In genomic region chr8:83748708-83749107, GRCm38 (mm10) we compare ENCODE assay signal across 8 mouse cellular contexts. TPM values are rescaled to one million over a fixed set of nuclear protein-coding genes. Genes with fewer than 3 reads are reported as not detected.
DNase-seq lines count a peak whose midpoint lies in the region; ATAC-seq and TF ChIP-seq lines count a peak whose summit lies in the region.

No protein-coding gene starts in this region.

- peak; percentile 35 for DNase-seq in embryo, embryonic 11 days
- DNase-seq in embryo, embryonic 10.5 days (ENCODE audit: low spot score), result no peak
- peak; percentile 79 for DNase-seq in c-Kit-positive CD71-negative TER-119-negative erythroid progenitor cells, embryonic 14.5 days (ENCODE audit: low read depth)
- DNase-seq in heart, postnatal 4 days, result peak; percentile 57
- peak; percentile 77 for DNase-seq in lung, postnatal 0 days (ENCODE audit: low spot score)
- DNase-seq in spleen, postnatal 4 days (ENCODE audit: low spot score in 2 of 2), result peak; percentile 72 to 81
- DNase-seq in layer of hippocampus, adult 9-10 months (ENCODE audit: low spot score), result no peak
- DNase-seq in frontal cortex, adult 2 months (ENCODE audit: extremely low spot score in 1 of 2, low spot score in 1 of 2), result no peak

- no peak overlapping the region for H3K9ac ChIP-seq in lung, postnatal 0 days (replicated peaks; ENCODE audit: low read depth)

- no peaks in the 10 kb centered on the region for H3K36me3 ChIP-seq in lung, postnatal 0 days (ENCODE audit: insufficient read depth, low read length)

- H3K27ac ChIP-seq in lung, postnatal 0 days (ENCODE audit: low read length), result peak overlapping the region; percentile 77

- H3K9me3 ChIP-seq in lung, postnatal 0 days (ENCODE audit: low read length), result no peaks in the 10 kb centered on the region

- H3K4me1 ChIP-seq in lung, postnatal 0 days (ENCODE audit: insufficient read depth, low read depth, low read length), result no peaks in the 10 kb centered on the region

- TF ChIP-seq CTCF in lung, postnatal 0 days (IDR thresholded peaks at IDR 0.05), result no peak

- 23% methylated on average over 3 of the region's 3 CpGs for WGBS in lung, postnatal 0 days

- peak; percentile 66 for ATAC-seq in lung, postnatal 0 days

- no peak overlapping the region for H3K4me2 ChIP-seq in lung, postnatal 0 days (replicated peaks; ENCODE audit: low read depth, low read length)

- H3K4me3 ChIP-seq in lung, postnatal 0 days (ENCODE audit: low read depth, low read length), result no peak overlapping the region

- no peaks in the 10 kb centered on the region for H3K27me3 ChIP-seq in lung, postnatal 0 days (replicated peaks; ENCODE audit: insufficient read depth, low read length)

- peak; percentile 31; the same call in 1 of the 2 replicates for TF ChIP-seq EP300 in lung, postnatal 0 days (IDR thresholded peaks at IDR 0.05)

RNA-seq across cellular contexts. Expression of gene Adgre5, which starts 7.6 kb away (rescaled TPM):
- total RNA-seq in heart, postnatal 4 days (2021), result 10 to 100 TPM; 62.8 to 63.4 TPM
- 145 and 146 TPM in 2 replicates for polyA plus RNA-seq in lung, postnatal 0 days (2015; fragmentation: Nextera tagmentation; extraction: Ambion mirVana)
- polyA plus RNA-seq in frontal cortex, adult 2 months (2012; rRNA removed), result 21.8 and 23.0 TPM in 2 replicates

RNA-seq across cellular contexts. Expression of gene Ddx39, which starts 33.7 kb away (rescaled TPM):
- total RNA-seq in heart, postnatal 4 days (2021), result 10 to 100 TPM; 68.1 to 69.0 TPM
- polyA plus RNA-seq in lung, postnatal 0 days (2015; fragmentation: Nextera tagmentation; extraction: Ambion mirVana), result 51.0 and 53.9 TPM in 2 replicates
- 27.2 and 30.6 TPM in 2 replicates for polyA plus RNA-seq in frontal cortex, adult 2 months (2012; rRNA removed)

RNA-seq across cellular contexts. Expression of gene Pkn1, which starts 49.7 kb away (rescaled TPM):
- 10 to 100 TPM; 52.7 to 53.4 TPM for total RNA-seq in heart, postnatal 4 days (2021)
- 32.2 and 34.4 TPM in 2 replicates for polyA plus RNA-seq in lung, postnatal 0 days (2015; fragmentation: Nextera tagmentation; extraction: Ambion mirVana)
- 51.9 and 61.9 TPM in 2 replicates for polyA plus RNA-seq in frontal cortex, adult 2 months (2012; rRNA removed)

Comparison
In these comparisons a context has a peak if more than half of its experiments do, and no peak if none do; other contexts are left out.
1. DNase-seq: peak in embryo, embryonic 11 days (single experiment), c-Kit-positive CD71-negative TER-119-negative erythroid progenitor cells, embryonic 14.5 days (single experiment), heart, postnatal 4 days (single experiment), lung, postnatal 0 days (single experiment) and spleen, postnatal 4 days (2 of 2); none in embryo, embryonic 10.5 days (single experiment), layer of hippocampus, adult 9-10 months (single experiment) and frontal cortex, adult 2 months (0 of 2).